Mouse (Mus musculus) testis, postnatal 10 days (tissue): Measurements from ENCODE around the gene Cpeb4.

Experiments
- DNase-seq: peaks from one replicate; pipeline ENCODE4 v3.0.0; 2021; ENCODE audit warnings: low spot score

The Cpeb4 gene

DNA sequence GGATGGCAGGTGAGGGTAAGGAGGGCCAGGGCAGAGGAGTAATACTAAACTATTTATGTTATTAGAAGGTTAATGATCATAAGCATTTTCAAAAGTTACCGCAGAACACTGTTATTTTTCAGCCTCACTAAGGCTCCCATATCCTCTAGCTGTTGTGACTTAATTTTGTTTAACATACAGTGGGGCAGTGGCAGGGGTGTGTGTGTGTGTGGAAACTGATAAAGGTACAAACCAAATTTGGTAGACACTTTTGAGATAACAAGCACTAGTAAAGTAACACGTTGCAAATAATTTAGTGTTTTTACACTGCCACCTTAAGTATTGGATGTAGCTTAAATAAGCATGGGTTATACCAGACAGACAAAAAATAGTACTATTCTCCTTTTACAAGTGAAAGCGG is 24.9 kb downstream of the Cpeb4 start:
- no peak for DNase-seq

GRCm38 (mm10) chr11:31899166-31899565 is 27.2 kb downstream of the Cpeb4 start:
- DNase-seq = no peak

- DNase-seq = no peak
Measured at GRCm38 (mm10) chr11:31900736-31901135, 28.7 kb downstream of the Cpeb4 start.

DNA sequence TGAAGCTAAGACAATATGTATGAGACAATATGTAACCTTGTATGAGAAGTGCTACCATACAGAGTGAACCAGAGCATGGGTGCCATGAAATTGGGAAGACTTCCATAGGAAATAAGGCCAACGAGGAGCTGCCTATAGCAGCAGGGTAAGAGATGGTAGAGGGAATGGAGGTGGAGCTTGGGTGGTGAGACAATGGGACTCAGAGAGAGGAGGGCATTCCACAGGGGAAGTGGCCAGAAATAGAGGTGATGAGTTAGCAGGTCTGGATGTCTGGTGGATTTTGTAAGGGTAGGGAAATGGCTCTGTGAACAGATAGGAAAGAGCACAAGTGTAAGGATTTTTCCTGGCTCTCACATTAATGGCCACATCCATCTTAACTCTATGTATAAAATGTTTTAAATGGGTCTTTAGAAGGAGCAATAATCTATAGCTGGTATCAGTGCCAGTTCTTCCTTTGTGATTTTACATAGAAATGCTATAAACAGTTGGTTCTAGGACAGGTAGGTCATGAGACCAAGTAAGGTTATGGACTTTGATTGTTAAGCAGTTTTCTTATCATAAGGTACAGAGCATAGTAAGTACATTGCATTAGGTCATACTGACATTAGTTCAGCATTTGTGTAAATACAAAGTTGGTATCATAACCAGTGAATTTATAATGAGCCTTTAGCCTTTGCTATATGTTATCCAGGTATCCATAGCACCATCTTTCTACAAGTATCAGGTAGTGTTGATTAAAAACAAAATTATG is 30.4 kb downstream of the Cpeb4 start:
- DNase-seq = no peak

- DNase-seq = no peak
Measured at GRCm38 (mm10) chr11:31906499-31906898, 34.5 kb downstream of the Cpeb4 start.

DNA sequence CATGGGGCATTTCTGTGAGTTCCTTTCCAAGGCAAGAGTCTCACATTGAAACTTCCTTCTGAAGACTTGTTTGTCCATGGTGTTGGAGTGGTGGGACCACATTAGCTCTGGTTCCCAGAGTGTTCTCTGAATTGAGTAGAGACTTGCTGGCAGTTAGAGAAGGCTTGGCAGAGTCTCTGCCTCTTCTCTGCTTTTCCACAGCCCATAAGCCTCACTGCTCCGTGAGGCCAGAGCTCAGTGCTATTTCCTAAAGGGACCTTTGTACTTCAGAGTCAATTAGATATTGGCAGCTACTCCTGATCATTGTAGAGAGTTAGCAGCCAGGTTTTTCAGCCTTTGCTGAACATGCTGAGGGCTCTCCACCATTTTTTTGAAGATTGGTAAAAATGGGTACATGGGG is 35.6 kb downstream of the Cpeb4 start:
- DNase-seq = no peak

DNA sequence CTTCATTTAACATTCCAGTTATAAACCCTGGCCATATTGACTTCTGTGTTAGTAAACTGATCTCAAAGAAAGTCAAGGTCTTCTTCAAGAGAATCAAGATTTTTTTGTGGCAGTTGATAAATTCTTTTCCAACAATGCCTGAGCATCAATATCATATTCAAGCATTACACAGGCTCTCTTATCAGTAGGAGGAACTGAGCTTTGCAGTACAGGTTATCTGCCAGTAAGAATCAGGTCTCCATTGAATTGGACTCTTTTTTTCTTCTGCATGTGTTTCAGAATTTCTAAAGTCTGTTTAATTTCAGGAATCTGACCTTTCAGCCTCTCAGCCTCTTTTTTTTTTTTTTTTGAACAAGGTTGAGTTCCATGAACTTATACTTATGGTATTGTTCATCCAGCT is 40.9 kb downstream of the Cpeb4 start:
- DNase-seq = no peak

GRCm38 (mm10) chr11:31917769-31918168 is 45.8 kb downstream of the Cpeb4 start:
- no peak for DNase-seq

- no peak for DNase-seq
Measured at GRCm38 (mm10) chr11:31930051-31930450, 58.0 kb downstream of the Cpeb4 start.

GRCm38 (mm10) chr11:31935652-31936051 is 63.6 kb downstream of the Cpeb4 start:
- DNase-seq = no peak

DNA sequence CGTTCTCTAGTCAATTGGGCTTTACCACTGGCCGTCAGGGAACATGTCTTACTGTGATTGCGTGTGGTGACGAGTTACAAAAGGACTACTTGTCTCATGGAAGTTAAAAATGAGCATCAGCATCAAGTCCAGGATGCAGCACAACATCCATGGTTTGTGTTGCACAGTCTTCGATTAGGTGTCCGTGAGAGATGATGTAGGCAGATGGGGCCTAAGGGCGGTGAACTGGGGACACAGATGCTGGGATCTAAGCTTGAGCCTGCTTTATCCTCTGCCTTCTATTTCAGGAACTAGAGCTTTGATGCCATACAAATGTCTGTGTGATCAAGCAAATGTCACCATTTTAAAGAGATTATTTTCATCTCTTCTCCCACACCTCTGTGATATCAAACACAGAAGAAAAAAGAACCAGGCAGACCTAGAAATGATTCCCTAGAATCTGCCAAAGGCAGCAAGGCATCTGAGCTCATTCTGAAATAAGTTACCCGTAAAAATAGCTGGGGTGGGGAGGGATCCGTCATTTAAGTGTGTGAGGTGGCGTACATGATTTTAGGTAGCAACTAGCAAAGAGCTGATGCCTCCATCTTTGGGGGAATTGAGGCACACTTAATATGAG is 65.0 kb downstream of the Cpeb4 start:
- DNase-seq = no peak

- DNase-seq = no peak
Measured at GRCm38 (mm10) chr11:31940898-31941639, 69.1 kb downstream of the Cpeb4 start.

DNA sequence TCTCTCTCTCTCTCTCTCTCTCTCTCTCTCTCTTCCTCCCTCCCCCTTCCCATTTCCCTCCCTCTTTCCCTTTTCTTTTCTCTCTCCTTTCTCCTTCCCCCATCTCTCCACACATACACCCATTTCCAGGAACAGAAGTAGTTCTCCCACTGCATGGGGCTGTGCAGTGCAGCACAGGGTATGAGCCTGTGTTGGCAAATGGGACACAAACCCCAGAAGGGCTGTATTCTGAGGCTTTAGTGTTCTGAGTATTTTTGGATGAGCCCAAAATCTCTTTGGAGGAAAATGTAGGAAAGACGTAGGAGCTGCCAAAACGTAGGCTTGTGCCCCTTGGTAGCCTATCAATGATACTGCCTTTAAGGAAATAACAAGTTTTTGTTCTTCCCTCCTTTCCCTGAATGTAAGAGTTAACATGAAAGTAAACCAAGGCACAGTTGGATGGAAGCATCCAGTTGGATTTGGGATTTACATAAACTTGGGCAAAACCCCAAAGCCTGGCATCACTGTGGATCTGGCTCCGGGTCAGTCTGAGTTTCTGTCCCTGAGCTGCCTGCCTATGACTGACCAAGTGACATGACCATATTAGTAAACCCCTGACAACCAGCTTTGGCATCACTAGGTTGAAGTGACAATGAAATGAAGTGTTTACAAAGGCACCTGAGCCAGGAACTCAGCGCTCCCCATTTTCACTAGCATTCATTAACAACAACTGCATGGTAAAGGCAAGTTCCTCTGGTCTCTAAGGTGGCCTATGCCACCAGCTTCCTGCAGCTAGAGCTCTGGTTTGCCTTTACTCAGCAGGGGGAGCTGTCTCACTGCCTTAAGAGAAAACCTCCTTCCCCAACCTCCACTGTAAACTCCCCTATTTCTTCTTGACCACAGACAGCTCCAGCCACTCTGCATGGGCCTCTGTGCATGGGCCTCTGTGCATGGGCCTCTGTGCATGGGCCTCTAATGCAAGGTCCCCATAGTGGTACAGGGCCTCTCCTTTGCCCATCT is 69.9 kb downstream of the Cpeb4 start:
- DNase-seq = no peak

- DNase-seq = no peak
Measured at GRCm38 (mm10) chr11:31945471-31945870, 73.5 kb downstream of the Cpeb4 start.

GRCm38 (mm10) chr11:31948462-31949330 is 76.7 kb downstream of the Cpeb4 start:
- DNase-seq = no peak

DNA sequence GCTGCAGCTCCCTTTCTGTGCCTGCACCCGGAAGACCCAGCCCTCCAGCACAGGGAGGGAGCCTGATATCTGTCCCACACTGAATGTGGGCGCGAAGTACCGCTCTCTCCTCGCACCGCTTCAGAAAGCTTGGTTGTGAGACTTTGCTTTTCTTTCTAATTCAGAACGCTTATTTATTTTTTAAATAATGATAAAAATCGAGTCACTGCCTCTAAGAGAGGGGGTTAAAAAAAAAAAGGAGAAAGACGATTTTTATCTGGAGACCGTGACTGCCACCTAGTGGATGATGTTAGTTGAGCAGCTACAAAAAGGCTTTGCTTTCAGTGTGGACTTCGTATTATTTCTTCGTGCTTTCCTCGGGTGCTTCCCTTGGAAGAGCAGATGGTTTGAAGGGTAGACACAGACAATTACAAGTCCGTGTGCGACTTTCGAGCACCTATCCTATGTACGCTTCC is 77.3 kb downstream of the Cpeb4 start:
- peak; percentile 76 for DNase-seq

GRCm38 (mm10) chr11:31960071-31960470 is 88.1 kb downstream of the Cpeb4 start:
- no peak for DNase-seq

DNA sequence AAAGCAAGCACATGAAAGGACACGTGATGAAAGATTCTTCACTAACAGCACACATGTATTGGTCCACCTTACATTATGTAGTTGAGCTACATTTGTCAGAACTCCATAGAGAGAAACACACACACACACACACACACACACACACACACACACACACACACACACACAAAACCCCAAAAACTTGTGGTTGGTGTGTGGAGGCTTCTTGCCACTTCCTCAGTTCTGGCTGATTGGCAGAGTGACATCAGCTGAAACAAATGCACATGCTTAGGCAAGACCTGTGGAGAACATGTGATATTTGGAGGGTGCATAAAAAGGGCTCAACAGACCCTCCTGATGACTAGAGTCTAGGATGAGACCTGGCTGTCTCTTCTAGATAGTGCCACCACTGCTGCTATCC is 92.0 kb downstream of the Cpeb4 start:
- DNase-seq = no peak

- DNase-seq = peak; percentile 52
Measured at GRCm38 (mm10) chr11:31965256-31966134, 93.5 kb downstream of the Cpeb4 start, which contains the start of gene 4930524B15Rik. Gene 4930524B15Rik, plus strand, starts transcription at chr11:31965592.

DNA sequence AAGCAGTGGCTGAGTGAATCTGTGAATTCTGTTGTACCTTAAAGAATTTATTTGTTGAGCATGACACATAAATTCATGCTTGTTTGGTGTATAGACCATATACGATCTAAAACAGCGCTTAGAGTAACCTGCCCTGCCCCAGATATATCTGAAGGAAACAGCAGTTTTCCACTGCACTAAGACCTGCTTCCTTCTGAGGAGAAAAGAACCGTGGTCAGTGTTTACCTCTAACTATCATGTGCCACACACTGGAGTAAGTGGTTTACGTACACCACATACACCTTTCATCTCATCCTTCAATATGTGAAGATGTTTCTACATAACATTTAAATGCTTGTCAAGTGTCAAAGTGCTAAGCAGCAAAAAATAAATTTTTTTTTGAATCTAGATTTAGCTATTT is 102.1 kb downstream of the Cpeb4 start:
- no peak for DNase-seq
